8 mouse cellular contexts compared by ENCODE assay signal in the genomic region with DNA sequence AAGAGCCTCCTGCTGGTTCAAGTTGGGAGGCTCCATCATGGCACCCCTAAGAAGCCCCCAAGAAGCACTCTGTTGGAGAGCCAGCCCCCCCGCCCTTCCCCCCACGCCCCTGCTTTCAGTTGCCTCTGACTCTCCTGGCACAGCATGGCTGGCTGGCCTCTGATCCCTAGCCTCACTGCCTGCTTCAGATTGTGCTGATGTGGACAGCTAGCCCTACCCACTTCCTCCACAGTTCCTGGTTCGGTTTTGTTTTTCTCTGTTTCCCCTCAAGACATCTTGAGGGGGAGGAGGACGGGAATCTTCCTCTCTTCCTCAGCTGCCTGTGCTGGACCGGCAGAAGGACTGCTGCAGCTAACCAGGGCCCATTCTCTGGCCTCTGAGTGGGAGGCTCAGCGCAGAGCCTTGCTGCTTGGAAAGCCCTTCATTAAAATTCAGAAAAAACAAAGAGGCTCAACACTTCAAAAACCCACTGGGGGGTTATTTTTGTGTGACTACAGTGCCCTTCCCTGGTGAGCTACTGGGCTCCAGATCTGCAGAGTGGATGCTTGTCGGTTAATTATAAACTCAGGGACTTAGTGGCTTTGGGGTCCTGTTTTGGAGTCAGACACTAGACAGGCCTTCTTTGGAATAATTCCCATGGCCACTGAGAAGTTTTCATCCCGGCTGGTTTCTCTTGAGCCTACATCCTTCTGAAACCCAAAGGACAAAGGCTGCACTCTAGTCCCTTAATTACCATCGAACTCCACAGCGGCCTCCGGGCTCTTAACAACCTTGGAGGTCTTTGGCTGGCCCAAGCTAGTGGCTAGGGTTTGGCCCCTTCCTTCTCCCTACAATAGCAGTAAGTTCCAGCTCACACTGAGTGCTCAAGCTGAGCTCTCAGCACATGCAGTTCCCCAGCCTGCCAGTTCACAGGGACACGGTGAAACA.
DNase-seq lines count a peak whose midpoint lies in the region; ATAC-seq lines count a peak whose summit lies in the region.

No protein-coding gene starts in this region.

- peaks cover 45% of the 10 kb centered on the region for H3K4me1 ChIP-seq in forebrain, embryonic 15.5 days
- H3K4me1 ChIP-seq in midbrain, embryonic 14.5 days (ENCODE audit: control insufficient read depth, insufficient read depth, low read length) = peaks cover 19% of the 10 kb centered on the region

- H3K27me3 ChIP-seq in forebrain, embryonic 15.5 days = no peaks in the 10 kb centered on the region
- no peaks in the 10 kb centered on the region for H3K27me3 ChIP-seq in midbrain, embryonic 14.5 days (ENCODE audit: control insufficient read depth, insufficient read depth, low read length)

- peak; percentile 44 for ATAC-seq in forebrain, embryonic 15.5 days (replicated peaks)
- 0 out of 2 replicates have a peak, but pooled peaks have one; percentile 18 for ATAC-seq in midbrain, embryonic 14.5 days (ENCODE audit: low FRiP score, low TSS enrichment)

- WGBS in forebrain, embryonic 15.5 days = 4% methylated on average over 12 of the region's 12 CpGs
- 6% methylated on average over 12 of the region's 12 CpGs for WGBS in midbrain, embryonic 14.5 days

- no peaks in the 10 kb centered on the region for H3K36me3 ChIP-seq in forebrain, embryonic 15.5 days
- no peaks in the 10 kb centered on the region for H3K36me3 ChIP-seq in midbrain, embryonic 14.5 days (ENCODE audit: control insufficient read depth, insufficient read depth, low read length)

- DNase-seq in left cerebral cortex, postnatal 14 days (ENCODE audit: low spot score in 2 of 2) = peak; percentile 26 to 35
- DNase-seq in left cerebral cortex, adult 8-10 months (ENCODE audit: low spot score in 2 of 2) = no peak
- DNase-seq in embryo, embryonic 11 days = peak; percentile 47
- peak; percentile 58 for DNase-seq in midbrain, embryonic 14.5 days
- DNase-seq in lung, postnatal 36 days = no peak
- DNase-seq in adrenal gland, postnatal 36 days = no peak
- no peak for DNase-seq in cerebellum, postnatal 14 days

- peak overlapping the region; percentile 51 for H3K27ac ChIP-seq in forebrain, embryonic 15.5 days (replicated peaks)
- H3K27ac ChIP-seq in midbrain, embryonic 14.5 days (replicated peaks; ENCODE audit: low read depth, low read length) = peak overlapping the region; percentile 55

- no peak overlapping the region for H3K4me3 ChIP-seq in forebrain, embryonic 15.5 days
- H3K4me3 ChIP-seq in midbrain, embryonic 14.5 days (replicated peaks; ENCODE audit: low read depth, low read length) = no peak overlapping the region

- no peaks in the 10 kb centered on the region for H3K9me3 ChIP-seq in forebrain, embryonic 15.5 days
- H3K9me3 ChIP-seq in midbrain, embryonic 14.5 days (ENCODE audit: control insufficient read depth, low read length) = no peaks in the 10 kb centered on the region

- no peak overlapping the region for H3K4me2 ChIP-seq in forebrain, embryonic 15.5 days (replicated peaks)
- H3K4me2 ChIP-seq in midbrain, embryonic 14.5 days (ENCODE audit: low read length) = no peak overlapping the region

- intact Hi-C loops in left cerebral cortex, postnatal 14 days (cut with DNase I) = no loop called here

- H3K9ac ChIP-seq in forebrain, embryonic 15.5 days (replicated peaks) = no peak overlapping the region
- no peak overlapping the region for H3K9ac ChIP-seq in midbrain, embryonic 14.5 days (replicated peaks; ENCODE audit: low read length)

Comparison
In these comparisons a context has a peak if more than half of its experiments do, and no peak if none do; other contexts are left out.
1. DNase-seq: peak in left cerebral cortex, postnatal 14 days (2 of 2), embryo, embryonic 11 days (single experiment) and midbrain, embryonic 14.5 days (single experiment); none in left cerebral cortex, adult 8-10 months (0 of 2), lung, postnatal 36 days (single experiment), adrenal gland, postnatal 36 days (0 of 2) and cerebellum, postnatal 14 days (0 of 2).